Mouse (Mus musculus) stomach, postnatal 0 days (tissue): Measurements from ENCODE around the gene Apol9a. TPM values are rescaled to one million over a fixed set of nuclear protein-coding genes. Genes with fewer than 3 reads are reported as not detected.

Experiments used
- ATAC-seq: fragments of 200-750 bp; cut with Nextera tagmentation; 2 replicates; pipeline ENCODE4 v1.8.0; 2017; ENCODE audit not compliant: low FRiP score, low TSS enrichment
- DNase-seq: peaks from one replicate; pipeline ENCODE4 v3.0.0-alpha.2; 2016; ENCODE audit warnings: low spot score
- H3K27ac ChIP-seq: fragments of 300-500 bp; sonication (generic); replicated peaks from 2 replicates; pipeline ENCODE4 v1.5.1; 2014; ENCODE audit warnings: mild to moderate bottlenecking, control low read depth
- H3K27me3 ChIP-seq: fragments of 300-500 bp; sonication (generic); 2 replicates; pipeline ENCODE4 v1.6.1; 2014; ENCODE audit warnings: low read length; ENCODE audit not compliant: control insufficient read depth, insufficient read depth
- H3K36me3 ChIP-seq: fragments of 300-500 bp; sonication (generic); 2 replicates; pipeline ENCODE4 v1.6.1; 2014; ENCODE audit warnings: low read length, mixed read lengths; ENCODE audit not compliant: control insufficient read depth, insufficient read depth
- H3K4me1 ChIP-seq: fragments of 300-500 bp; sonication (generic); replicated peaks from 2 replicates; pipeline ENCODE4 v1.6.1; 2014; ENCODE audit warnings: antibody characterized with exemption; ENCODE audit not compliant: control insufficient read depth, insufficient read depth
- H3K4me2 ChIP-seq: fragments of 300-500 bp; sonication (generic); replicated peaks from 2 replicates; pipeline ENCODE4 v1.6.1; 2014; ENCODE audit warnings: low read depth, mild to moderate bottlenecking, control low read depth, moderate library complexity
- H3K4me3 ChIP-seq: fragments of 300-500 bp; sonication (generic); 2 replicates; pipeline ENCODE4 v1.5.1; 2014; ENCODE audit warnings: low read depth, low read length, control low read depth
- H3K9ac ChIP-seq: fragments of 300-500 bp; sonication (generic); 2 replicates; pipeline ENCODE4 v1.6.1; 2014; ENCODE audit warnings: mild to moderate bottlenecking, low read length, control low read depth, mixed read lengths
- H3K9me3 ChIP-seq: fragments of 300-500 bp; sonication (generic); 2 replicates; pipeline ENCODE4 v1.6.1; 2016; ENCODE audit warnings: low read length; ENCODE audit not compliant: control insufficient read depth
- CTCF ChIP-seq: IDR thresholded peaks from 2 replicates; pipeline ENCODE4 v1.5.1; 2016; ENCODE audit warnings: antibody characterized with exemption, low read depth, mild to moderate bottlenecking, moderate library complexity
- EP300 ChIP-seq: optimal IDR thresholded peaks from 2 replicates; pipeline ENCODE3; 2016; ENCODE audit warnings: antibody characterized with exemption
- WGBS: fragments of 180-500 bp; shearing (Covaris S2); extraction: QIAGEN DNeasy Blood & Tissue Kit; methylation state at CpG from one replicate; pipeline ENCODE4 v1.1.7; 2014; 5-methylcytosine and 5-hydroxymethylcytosine counted together
- polyA plus RNA-seq: library from polyadenylated mRNA; unstranded; fragments of >200 nt; fragmentation: Nextera tagmentation; extraction: Ambion mirVana; gene quantifications from 2 replicates; pipeline ENCODE4 v1.2.1, GENCODE M21; 2015

Apol9a gene
- polyA plus RNA-seq, 1 experiment from 2014 or later: 3.1 TPM

GRCm38 (mm10) chr15:77377419-77377818, 33.5 kb downstream of the Apol9a start:
- Histone ChIP-seq H3K4me1 (no peaks in the 10 kb centered on the region), H3K4me3 (no peak overlapping the region), H3K4me2 (no peak overlapping the region), H3K27ac (no peak overlapping the region), H3K9ac (no peak overlapping the region), H3K9me3 (no peaks in the 10 kb centered on the region), H3K27me3 (no peaks in the 10 kb centered on the region), H3K36me3 (no peaks in the 10 kb centered on the region)
- ATAC-seq: no peak
- WGBS: 66% methylated on average over 4 of the region's 4 CpGs
- TF ChIP-seq CTCF: no peak
- DNase-seq: no peak

GRCm38 (mm10) chr15:77376920-77377319, 34.0 kb downstream of the Apol9a start:
- Histone ChIP-seq H3K4me3 (no peak overlapping the region), H3K9ac (no peak overlapping the region), H3K27me3 (no peaks in the 10 kb centered on the region), H3K27ac (no peak overlapping the region), H3K4me2 (no peak overlapping the region), H3K36me3 (no peaks in the 10 kb centered on the region), H3K9me3 (no peaks in the 10 kb centered on the region), H3K4me1 (no peaks in the 10 kb centered on the region)
- DNase-seq (peak; percentile 45), ATAC-seq (no peak)
- TF ChIP-seq CTCF: no peak
- TF ChIP-seq EP300: no peak
- 60% methylated on average over 7 of the region's 7 CpGs for WGBS

GRCm38 (mm10) chr15:77370588-77370987, 40.3 kb downstream of the Apol9a start:
- Histone ChIP-seq H3K27me3 (no peaks in the 10 kb centered on the region), H3K9ac (no peak overlapping the region), H3K36me3 (no peaks in the 10 kb centered on the region), H3K4me2 (no peak overlapping the region), H3K4me1 (no peaks in the 10 kb centered on the region; the same call in 1 of the 2 replicates), H3K9me3 (no peaks in the 10 kb centered on the region), H3K27ac (no peak overlapping the region), H3K4me3 (no peak overlapping the region)
- no peak for DNase-seq
- ATAC-seq: no peak
- 92% methylated on average over 8 of the region's 8 CpGs for WGBS
- TF ChIP-seq CTCF (no peak), EP300 (no peak)

DNA sequence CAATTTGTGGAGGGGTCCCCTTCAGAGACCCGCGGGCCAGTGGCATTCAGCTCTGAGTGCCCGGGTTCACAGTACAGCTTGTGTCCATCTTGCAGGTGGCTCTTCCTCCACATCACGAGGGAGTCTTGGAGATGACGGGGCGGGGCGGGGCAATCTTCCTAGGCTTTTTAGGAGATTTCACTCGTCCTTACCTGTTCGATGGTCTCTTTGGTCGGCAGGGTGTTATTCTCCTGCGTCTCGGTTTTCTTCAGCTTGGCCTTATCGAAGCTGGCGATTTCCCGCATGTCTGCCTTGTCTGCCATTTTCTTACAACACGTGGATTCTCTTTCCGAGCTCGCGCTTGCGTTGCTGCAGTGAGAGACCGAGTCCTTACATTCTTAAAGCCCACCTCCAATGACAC, 41.0 kb downstream of the Apol9a start:
- DNase-seq (no peak), ATAC-seq (no peak)
- no peak overlapping the region for H3K9ac ChIP-seq
- no peak overlapping the region for H3K4me2 ChIP-seq
- TF ChIP-seq CTCF: no peak
- no peak for TF ChIP-seq EP300
- H3K27ac ChIP-seq: no peak overlapping the region
- H3K27me3 ChIP-seq: no peaks in the 10 kb centered on the region
- WGBS: 94% methylated on average over 21 of the region's 21 CpGs
- H3K36me3 ChIP-seq: no peaks in the 10 kb centered on the region
- no peaks in the 10 kb centered on the region; the same call in 1 of the 2 replicates for H3K4me1 ChIP-seq
- no peaks in the 10 kb centered on the region for H3K9me3 ChIP-seq
- no peak overlapping the region for H3K4me3 ChIP-seq

DNA sequence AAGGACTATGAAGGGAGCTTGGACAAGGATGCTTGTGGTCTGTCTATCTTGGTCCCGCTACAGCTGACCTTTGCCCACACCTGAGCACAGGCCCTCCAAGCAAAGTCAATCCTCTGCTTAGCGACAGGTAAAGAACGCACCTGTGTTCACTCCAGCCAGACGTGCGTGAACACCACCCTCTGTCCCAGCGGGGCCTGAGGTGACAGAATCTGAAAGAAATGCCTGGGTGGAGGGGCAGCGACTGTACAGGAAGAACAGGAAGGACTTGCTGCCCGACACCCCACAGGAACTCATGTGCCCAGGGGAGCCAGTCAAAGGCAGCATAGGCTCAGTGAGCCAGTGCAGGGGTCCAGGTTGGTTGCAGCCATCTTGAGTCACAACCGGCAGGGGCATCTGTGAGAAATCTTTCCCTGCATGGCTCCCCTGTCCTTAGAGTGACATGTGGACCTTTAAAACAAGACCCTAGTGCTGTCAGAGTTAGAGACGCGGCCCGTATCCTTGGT, 42.1 kb downstream of the Apol9a start:
- 0 out of 2 replicates have a peak overlapping the region, but pooled peaks have one; percentile 18 for H3K9ac ChIP-seq
- H3K27ac ChIP-seq: peak overlapping the region; percentile 14; the same call in 1 of the 2 replicates
- no peak for TF ChIP-seq EP300
- TF ChIP-seq CTCF: no peak
- peak; percentile 27; the same call in 1 of the 2 replicates for ATAC-seq
- no peaks in the 10 kb centered on the region for H3K27me3 ChIP-seq
- no peak overlapping the region for H3K4me3 ChIP-seq
- H3K4me2 ChIP-seq: peak overlapping the region; percentile 36
- H3K9me3 ChIP-seq: no peaks in the 10 kb centered on the region
- WGBS: 66% methylated on average over 12 of the region's 12 CpGs
- no peaks in the 10 kb centered on the region for H3K36me3 ChIP-seq
- peak; percentile 59 for DNase-seq
- no peaks in the 10 kb centered on the region; the same call in 1 of the 2 replicates for H3K4me1 ChIP-seq

DNA sequence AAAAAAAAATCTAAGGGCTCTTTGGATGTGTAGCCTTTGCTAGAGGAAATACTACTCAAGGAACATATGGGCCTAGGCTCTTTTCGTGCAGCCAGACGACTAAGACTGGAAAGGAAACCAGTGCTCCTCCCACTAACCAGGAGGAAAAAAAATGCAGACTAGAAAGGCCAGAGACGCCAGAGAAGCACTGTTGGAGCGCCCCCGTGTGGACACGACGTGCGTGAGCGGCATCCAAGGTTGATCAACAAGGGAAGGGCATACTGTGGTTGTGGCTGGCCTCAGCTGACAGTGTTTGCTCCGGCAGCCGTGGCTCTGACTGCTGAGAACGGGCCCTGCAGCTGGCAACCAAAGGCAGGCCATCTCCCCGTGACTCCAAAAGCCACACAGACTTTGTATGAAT, 42.8 kb downstream of the Apol9a start:
- TF ChIP-seq CTCF (peak; percentile 100), EP300 (no peak)
- H3K4me3 ChIP-seq: no peak overlapping the region

More for the DNA sequence above, 42.8 kb downstream of the Apol9a start:
- H3K36me3 ChIP-seq: no peaks in the 10 kb centered on the region
- WGBS: under 1% methylated on average over 13 of the region's 13 CpGs
- H3K4me1 ChIP-seq: no peaks in the 10 kb centered on the region; the same call in 1 of the 2 replicates
- H3K9ac ChIP-seq: 0 out of 2 replicates have a peak overlapping the region, but pooled peaks have one; percentile 18
- ATAC-seq (peak; percentile 84), DNase-seq (peak; percentile 97)
- no peaks in the 10 kb centered on the region for H3K27me3 ChIP-seq
- peak overlapping the region; percentile 36 for H3K4me2 ChIP-seq
- H3K9me3 ChIP-seq: no peaks in the 10 kb centered on the region
- H3K27ac ChIP-seq: peak overlapping the region; percentile 14; the same call in 1 of the 2 replicates
